Mouse (Mus musculus): ENCODE data around the gene Mocs3. TPM values are rescaled to one million over a fixed set of nuclear protein-coding genes. Genes with fewer than 3 reads are reported as not detected.

Gene Mocs3
- total and polyA plus RNA-seq, 3 experiments = 5.7 to 14.9 (median 10.5) TPM

DNA sequence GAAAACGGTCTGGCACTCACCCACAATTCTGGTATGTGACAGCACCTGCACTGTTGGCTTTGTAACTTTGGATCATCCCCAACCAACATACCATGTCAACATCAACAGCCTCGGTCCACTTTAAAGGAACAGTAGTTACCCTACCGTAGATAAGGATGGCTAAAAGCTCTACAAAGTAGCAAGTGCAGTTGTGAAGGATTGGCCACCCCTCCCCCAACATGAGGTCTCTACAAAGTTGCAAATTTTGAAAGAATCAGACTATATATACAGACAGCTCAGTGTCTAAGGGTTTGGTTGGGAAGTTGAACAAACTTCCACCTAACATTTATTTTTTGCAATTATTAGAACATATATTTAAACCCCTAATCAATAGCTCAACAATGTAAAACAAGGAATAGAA is 22.5 kb upstream of the Mocs3 start:
- H3K9me3 ChIP-seq (replicated peaks) = no peaks in the 10 kb centered on the region
- ATAC-seq (ENCODE audit: extremely low read depth, insufficient number of reproducible peaks, low FRiP score, poor library complexity, severe bottlenecking) (no peak), DNase-seq (ENCODE audit: low spot score) (no peak)
- H3K4me1 ChIP-seq (ENCODE audit: insufficient read depth, low read depth, low read length) = peaks cover 38% of the 10 kb centered on the region
- H3K4me3 ChIP-seq (ENCODE audit: low read depth, low read length) = no peak overlapping the region
- H3K27me3 ChIP-seq (ENCODE audit: insufficient read depth, low read length) = no peaks in the 10 kb centered on the region
- TF ChIP-seq CTCF (IDR thresholded peaks at IDR 0.05; ENCODE audit: low read depth, low read length) (no peak), POLR2AphosphoS5 (IDR thresholded peaks at IDR 0.05; ENCODE audit: insufficient replicate concordance, low read depth, low read length) (no peak), GATA2 (IDR thresholded peaks at IDR 0.05; ENCODE audit: borderline replicate concordance, low read depth, low read length) (no peak), GATA1 (IDR thresholded peaks at IDR 0.05; ENCODE audit: borderline replicate concordance, low read length) (no peak), TAL1 (conservative IDR thresholded peaks at IDR 0.05; ENCODE audit: low read depth, low read length) (no peak)
- peaks cover 84% of the 10 kb centered on the region for H3K36me3 ChIP-seq (replicated peaks)

GRCm38 (mm10) chr2:168213788-168214397 is 16.5 kb upstream of the Mocs3 start:
- peaks cover 95% of the 10 kb centered on the region for H3K36me3 ChIP-seq (replicated peaks)
- H3K9me3 ChIP-seq (replicated peaks) = no peaks in the 10 kb centered on the region
- no peaks in the 10 kb centered on the region for H3K27me3 ChIP-seq (ENCODE audit: insufficient read depth, low read length)
- TF ChIP-seq GATA2 (IDR thresholded peaks at IDR 0.05; ENCODE audit: borderline replicate concordance, low read depth, low read length) (no peak), TAL1 (conservative IDR thresholded peaks at IDR 0.05; ENCODE audit: low read depth, low read length) (no peak), CTCF (IDR thresholded peaks at IDR 0.05; ENCODE audit: low read depth, low read length) (no peak), POLR2AphosphoS5 (IDR thresholded peaks at IDR 0.05; ENCODE audit: insufficient replicate concordance, low read depth, low read length) (no peak), GATA1 (IDR thresholded peaks at IDR 0.05; ENCODE audit: borderline replicate concordance, low read length) (no peak)
- H3K4me3 ChIP-seq (ENCODE audit: low read depth, low read length) = no peak overlapping the region
- DNase-seq (ENCODE audit: low spot score) = no peak
- ATAC-seq (ENCODE audit: extremely low read depth, insufficient number of reproducible peaks, low FRiP score, poor library complexity, severe bottlenecking) = no peak; the same call in 1 of the 2 replicates
- H3K4me1 ChIP-seq (ENCODE audit: insufficient read depth, low read depth, low read length) = peaks cover 9% of the 10 kb centered on the region

- ATAC-seq (ENCODE audit: extremely low read depth, insufficient number of reproducible peaks, low FRiP score, poor library complexity, severe bottlenecking) (no peak), DNase-seq (ENCODE audit: low spot score) (no peak)
- Histone ChIP-seq H3K4me1 (ENCODE audit: insufficient read depth, low read depth, low read length) (peaks cover 16% of the 10 kb centered on the region), H3K4me3 (ENCODE audit: low read depth, low read length) (no peak overlapping the region), H3K27me3 (ENCODE audit: insufficient read depth, low read length) (no peaks in the 10 kb centered on the region), H3K9me3 (replicated peaks) (no peaks in the 10 kb centered on the region), H3K36me3 (replicated peaks) (peaks cover 94% of the 10 kb centered on the region)
- TF ChIP-seq GATA1 (IDR thresholded peaks at IDR 0.05; ENCODE audit: borderline replicate concordance, low read length) (no peak), TAL1 (conservative IDR thresholded peaks at IDR 0.05; ENCODE audit: low read depth, low read length) (no peak), GATA2 (IDR thresholded peaks at IDR 0.05; ENCODE audit: borderline replicate concordance, low read depth, low read length) (no peak), CTCF (IDR thresholded peaks at IDR 0.05; ENCODE audit: low read depth, low read length) (no peak), POLR2AphosphoS5 (IDR thresholded peaks at IDR 0.05; ENCODE audit: insufficient replicate concordance, low read depth, low read length) (no peak)
These were observed 7.1 kb upstream of the Mocs3 start for GRCm38 (mm10) chr2:168223326-168223725.

DNA sequence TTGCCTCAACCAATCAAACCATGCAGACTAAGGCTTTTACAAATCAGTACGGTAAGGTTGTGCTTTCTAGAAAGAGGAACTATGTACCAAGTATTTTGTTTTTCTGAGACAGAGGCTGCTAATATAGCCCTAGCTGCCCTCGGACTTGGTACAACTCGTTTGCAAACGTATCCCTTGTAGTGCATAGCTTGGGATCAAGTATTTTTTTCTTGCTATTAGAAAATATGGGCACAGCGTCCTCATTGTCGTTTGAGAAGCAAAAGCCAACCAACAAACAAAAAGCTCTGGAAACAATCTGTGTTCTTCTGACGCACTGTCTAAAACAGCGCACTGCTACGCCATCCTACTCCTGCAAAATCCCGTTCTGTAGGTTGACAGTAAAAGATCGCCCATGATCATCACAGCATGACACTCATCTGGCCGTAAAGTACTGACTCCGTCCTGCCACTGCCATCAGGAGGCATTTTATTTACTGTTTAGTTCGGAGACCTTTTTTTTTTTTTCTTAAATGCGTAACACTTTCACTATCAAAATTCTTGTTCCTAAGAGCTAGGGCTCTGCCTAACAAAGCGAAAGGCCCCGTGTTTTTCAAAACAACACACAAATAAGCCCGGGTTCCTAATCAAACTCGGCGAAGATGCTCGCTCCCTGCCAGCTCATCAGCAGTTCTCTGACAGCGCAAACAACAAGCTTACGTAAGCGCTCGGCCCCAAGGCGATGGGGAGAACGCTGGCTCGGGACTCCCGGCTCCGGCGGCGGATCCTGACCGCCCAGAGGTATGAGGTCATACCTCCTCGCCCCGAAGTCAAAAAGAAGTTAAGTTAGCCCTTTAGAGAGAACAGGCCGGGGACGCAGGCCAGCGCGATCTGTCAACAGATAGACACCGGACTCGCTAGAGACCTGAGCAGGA is 1.1 kb upstream of the Mocs3 start:
- DNase-seq (ENCODE audit: low spot score) = peak; percentile 56
- Histone ChIP-seq H3K36me3 (replicated peaks) (peaks cover 74% of the 10 kb centered on the region), H3K4me3 (ENCODE audit: low read depth, low read length) (peak overlapping the region; percentile 100), H3K27me3 (ENCODE audit: insufficient read depth, low read length) (no peaks in the 10 kb centered on the region), H3K9me3 (replicated peaks) (no peaks in the 10 kb centered on the region), H3K4me1 (ENCODE audit: insufficient read depth, low read depth, low read length) (peaks cover 49% of the 10 kb centered on the region)
- no peak for ATAC-seq (ENCODE audit: extremely low read depth, insufficient number of reproducible peaks, low FRiP score, poor library complexity, severe bottlenecking)
- TF ChIP-seq CTCF (IDR thresholded peaks at IDR 0.05; ENCODE audit: low read depth, low read length) (no peak), POLR2AphosphoS5 (IDR thresholded peaks at IDR 0.05; ENCODE audit: insufficient replicate concordance, low read depth, low read length) (no peak), GATA2 (IDR thresholded peaks at IDR 0.05; ENCODE audit: borderline replicate concordance, low read depth, low read length) (no peak)

DNA sequence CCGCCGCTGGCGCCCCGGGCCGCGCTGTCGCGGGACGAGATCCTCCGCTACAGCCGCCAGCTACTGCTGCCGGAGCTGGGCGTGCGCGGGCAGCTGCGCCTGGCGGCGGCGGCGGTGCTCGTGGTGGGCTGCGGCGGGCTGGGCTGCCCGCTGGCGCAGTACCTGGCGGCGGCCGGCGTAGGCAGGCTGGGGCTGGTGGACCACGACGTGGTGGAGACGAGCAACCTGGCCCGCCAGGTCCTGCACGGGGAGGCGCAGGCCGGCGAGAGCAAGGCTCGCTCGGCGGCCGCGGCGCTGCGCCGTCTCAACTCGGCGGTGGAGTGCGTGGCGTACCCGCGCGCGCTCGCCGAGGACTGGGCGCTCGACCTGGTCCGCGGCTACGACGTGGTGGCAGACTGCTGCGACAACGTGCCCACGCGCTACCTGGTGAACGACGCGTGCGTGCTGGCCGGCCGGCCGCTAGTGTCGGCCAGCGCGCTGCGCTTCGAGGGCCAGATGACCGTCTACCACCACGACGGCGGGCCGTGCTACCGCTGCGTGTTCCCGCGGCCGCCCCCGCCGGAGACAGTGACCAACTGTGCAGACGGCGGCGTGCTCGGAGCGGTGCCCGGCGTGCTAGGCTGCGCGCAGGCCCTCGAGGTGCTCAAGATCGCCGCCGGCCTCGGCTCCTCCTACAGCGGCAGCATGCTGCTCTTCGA is 500 bp downstream of the Mocs3 start:
- ATAC-seq (ENCODE audit: extremely low read depth, insufficient number of reproducible peaks, low FRiP score, poor library complexity, severe bottlenecking) (no peak), DNase-seq (ENCODE audit: low spot score) (peak; percentile 69)
- Histone ChIP-seq H3K4me3 (ENCODE audit: low read depth, low read length) (peak overlapping the region; percentile 100), H3K9me3 (replicated peaks) (no peaks in the 10 kb centered on the region), H3K36me3 (replicated peaks) (peaks cover 71% of the 10 kb centered on the region), H3K4me1 (ENCODE audit: insufficient read depth, low read depth, low read length) (peaks cover 49% of the 10 kb centered on the region), H3K27me3 (ENCODE audit: insufficient read depth, low read length) (no peaks in the 10 kb centered on the region)
- TF ChIP-seq POLR2AphosphoS5 (IDR thresholded peaks at IDR 0.05; ENCODE audit: insufficient replicate concordance, low read depth, low read length) (no peak), CTCF (IDR thresholded peaks at IDR 0.05; ENCODE audit: low read depth, low read length) (no peak), TAL1 (conservative IDR thresholded peaks at IDR 0.05; ENCODE audit: low read depth, low read length) (no peak), GATA1 (IDR thresholded peaks at IDR 0.05; ENCODE audit: borderline replicate concordance, low read length) (no peak), GATA2 (IDR thresholded peaks at IDR 0.05; ENCODE audit: borderline replicate concordance, low read depth, low read length) (no peak)

GRCm38 (mm10) chr2:168231471-168231829 is 1.0 kb downstream of the Mocs3 start:
- Histone ChIP-seq H3K4me1 (ENCODE audit: insufficient read depth, low read depth, low read length) (peaks cover 49% of the 10 kb centered on the region), H3K4me3 (ENCODE audit: low read depth, low read length) (peak overlapping the region; percentile 100), H3K27me3 (ENCODE audit: insufficient read depth, low read length) (no peaks in the 10 kb centered on the region), H3K36me3 (replicated peaks) (peaks cover 66% of the 10 kb centered on the region), H3K9me3 (replicated peaks) (no peaks in the 10 kb centered on the region)
- TF ChIP-seq GATA1 (IDR thresholded peaks at IDR 0.05; ENCODE audit: borderline replicate concordance, low read length) (no peak), POLR2AphosphoS5 (IDR thresholded peaks at IDR 0.05; ENCODE audit: insufficient replicate concordance, low read depth, low read length) (no peak), TAL1 (conservative IDR thresholded peaks at IDR 0.05; ENCODE audit: low read depth, low read length) (no peak), CTCF (IDR thresholded peaks at IDR 0.05; ENCODE audit: low read depth, low read length) (no peak), GATA2 (IDR thresholded peaks at IDR 0.05; ENCODE audit: borderline replicate concordance, low read depth, low read length) (no peak)
- no peak for DNase-seq (ENCODE audit: low spot score)
- no peak for ATAC-seq (ENCODE audit: extremely low read depth, insufficient number of reproducible peaks, low FRiP score, poor library complexity, severe bottlenecking)

Measured in G1E (cell line).